Mouse (Mus musculus) limb, embryonic 11.5 days (tissue): ENCODE measurements around the gene Pfkfb3. TPM values are rescaled to one million over a fixed set of nuclear protein-coding genes. Genes with fewer than 3 reads are reported as not detected.

ENCODE experiments used
- ATAC-seq: fragments of 200-750 bp; cut with Nextera tagmentation; 2 replicates; pipeline ENCODE4 v1.8.0; 2017; ENCODE audit warnings: low read depth; ENCODE audit not compliant: insufficient number of reproducible peaks, low FRiP score, low TSS enrichment
- DNase-seq: peaks from one replicate; pipeline ENCODE4 v3.0.0-alpha.2; 2015; ENCODE audit warnings: low spot score
- H3K27ac ChIP-seq: fragments of 300-500 bp; sonication (generic); replicated peaks from 2 replicates; pipeline ENCODE4 v1.5.1; 2014; ENCODE audit warnings: low read depth, mild to moderate bottlenecking, low read length
- H3K27me3 ChIP-seq: fragments of 300-500 bp; sonication (generic); 2 replicates; pipeline ENCODE4 v1.6.1; 2014; ENCODE audit warnings: mild to moderate bottlenecking, low read length, mixed read lengths; ENCODE audit not compliant: control insufficient read depth, insufficient read depth
- H3K36me3 ChIP-seq: fragments of 300-500 bp; sonication (generic); 2 replicates; pipeline ENCODE4 v1.6.1; 2014; ENCODE audit warnings: mild to moderate bottlenecking, low read length, moderate library complexity, mixed read lengths; ENCODE audit not compliant: control insufficient read depth, insufficient read depth
- H3K4me1 ChIP-seq: fragments of 300-500 bp; sonication (generic); 2 replicates; pipeline ENCODE4 v1.6.1; 2014; ENCODE audit warnings: low read length, mixed read lengths; ENCODE audit not compliant: control insufficient read depth, insufficient read depth
- H3K4me2 ChIP-seq: fragments of 300-500 bp; sonication (generic); 2 replicates; pipeline ENCODE4 v1.6.1; 2014; ENCODE audit warnings: low read depth, mild to moderate bottlenecking, moderate library complexity; ENCODE audit not compliant: severe bottlenecking
- H3K4me3 ChIP-seq: fragments of 300-500 bp; sonication (generic); 2 replicates; pipeline ENCODE4 v1.5.1; 2014; ENCODE audit warnings: low read depth, low read length
- H3K9ac ChIP-seq: fragments of 300-500 bp; sonication (generic); 2 replicates; pipeline ENCODE4 v1.6.1; 2014; ENCODE audit warnings: mild to moderate bottlenecking, low read length
- H3K9me3 ChIP-seq: fragments of 300-500 bp; sonication (generic); 2 replicates; pipeline ENCODE4 v1.6.1; 2016; ENCODE audit warnings: low read length; ENCODE audit not compliant: control insufficient read depth
- WGBS: fragments of 180-500 bp; shearing (Covaris S2); extraction: QIAGEN DNeasy Blood & Tissue Kit; methylation state at CpG from one replicate; pipeline ENCODE4 v1.1.7; 2014; 5-methylcytosine and 5-hydroxymethylcytosine counted together
- polyA plus RNA-seq: library from polyadenylated mRNA; unstranded; fragments of >200 nt; fragmentation: Nextera tagmentation; extraction: Ambion mirVana; gene quantifications from 2 replicates; pipeline ENCODE4 v1.2.1, GENCODE M21; 2014

Gene Pfkfb3
- polyA plus RNA-seq, 1 experiment from 2014 or later = 11.7 TPM

GRCm38 (mm10) chr2:11491471-11491870, 62.4 kb downstream of the Pfkfb3 start:
- no peaks in the 10 kb centered on the region for H3K9me3 ChIP-seq
- H3K27ac ChIP-seq = no peak overlapping the region
- H3K4me1 ChIP-seq = no peaks in the 10 kb centered on the region
- no peak overlapping the region for H3K4me3 ChIP-seq
- ATAC-seq (no peak), DNase-seq (no peak)
- H3K9ac ChIP-seq = no peak overlapping the region
- no peaks in the 10 kb centered on the region for H3K27me3 ChIP-seq
- H3K36me3 ChIP-seq = peaks cover 7% of the 10 kb centered on the region; the same call in 1 of the 2 replicates
- 88% methylated on average over 3 of the region's 3 CpGs for WGBS
- H3K4me2 ChIP-seq = no peak overlapping the region

- Histone ChIP-seq H3K27ac (no peak overlapping the region), H3K4me2 (no peak overlapping the region), H3K4me1 (no peaks in the 10 kb centered on the region), H3K9ac (no peak overlapping the region), H3K4me3 (no peak overlapping the region), H3K36me3 (peaks cover 10% of the 10 kb centered on the region; the same call in 1 of the 2 replicates), H3K27me3 (no peaks in the 10 kb centered on the region), H3K9me3 (no peaks in the 10 kb centered on the region)
- no peak for ATAC-seq
- DNase-seq = no peak
- WGBS = 91% methylated on average over 4 of the region's 4 CpGs
Measured at GRCm38 (mm10) chr2:11490554-11490953, 63.3 kb downstream of the Pfkfb3 start.

- Histone ChIP-seq H3K27ac (no peak overlapping the region), H3K4me1 (no peaks in the 10 kb centered on the region), H3K27me3 (no peaks in the 10 kb centered on the region), H3K36me3 (peaks cover 21% of the 10 kb centered on the region; the same call in 1 of the 2 replicates), H3K9me3 (no peaks in the 10 kb centered on the region), H3K4me2 (no peak overlapping the region), H3K4me3 (no peak overlapping the region), H3K9ac (no peak overlapping the region)
- WGBS = 92% methylated on average over 4 of the region's 4 CpGs
- DNase-seq (no peak), ATAC-seq (no peak)
Measured at GRCm38 (mm10) chr2:11483226-11483625, 70.7 kb downstream of the Pfkfb3 start.

- no peak overlapping the region for H3K4me2 ChIP-seq
- H3K4me3 ChIP-seq = no peak overlapping the region
- WGBS = 88% methylated on average over 7 of the region's 7 CpGs
- peaks cover 18% of the 10 kb centered on the region; the same call in 1 of the 2 replicates for H3K36me3 ChIP-seq
- H3K27me3 ChIP-seq = no peaks in the 10 kb centered on the region
- ATAC-seq (no peak), DNase-seq (no peak)
- no peaks in the 10 kb centered on the region for H3K9me3 ChIP-seq
- H3K27ac ChIP-seq = no peak overlapping the region
- H3K9ac ChIP-seq = no peak overlapping the region
- H3K4me1 ChIP-seq = no peaks in the 10 kb centered on the region
Measured at GRCm38 (mm10) chr2:11482364-11482763, 71.5 kb downstream of the Pfkfb3 start.

GRCm38 (mm10) chr2:11478960-11479359, 74.9 kb downstream of the Pfkfb3 start:
- DNase-seq = no peak
- WGBS = 88% methylated on average over 2 of the region's 2 CpGs

GRCm38 (mm10) chr2:11475316-11475715, 78.6 kb downstream of the Pfkfb3 start:
- no peaks in the 10 kb centered on the region for H3K27me3 ChIP-seq
- H3K36me3 ChIP-seq = peaks cover 3% of the 10 kb centered on the region; the same call in 1 of the 2 replicates
- H3K9ac ChIP-seq = no peak overlapping the region
- no peak overlapping the region for H3K27ac ChIP-seq
- no peak for DNase-seq
- no peaks in the 10 kb centered on the region for H3K4me1 ChIP-seq
- H3K4me3 ChIP-seq = no peak overlapping the region
- ATAC-seq = no peak
- H3K9me3 ChIP-seq = no peaks in the 10 kb centered on the region
- H3K4me2 ChIP-seq = no peak overlapping the region
- 95% methylated on average over 7 of the region's 7 CpGs for WGBS

More at GRCm38 (mm10) chr2:11478960-11479359, 74.9 kb downstream of the Pfkfb3 start:
- Histone ChIP-seq H3K9ac (no peak overlapping the region), H3K4me1 (no peaks in the 10 kb centered on the region), H3K27me3 (no peaks in the 10 kb centered on the region), H3K4me2 (no peak overlapping the region), H3K27ac (no peak overlapping the region), H3K4me3 (no peak overlapping the region), H3K36me3 (peaks cover 9% of the 10 kb centered on the region; the same call in 1 of the 2 replicates), H3K9me3 (no peaks in the 10 kb centered on the region)
- ATAC-seq = no peak

- no peaks in the 10 kb centered on the region for H3K4me1 ChIP-seq
- H3K27ac ChIP-seq = no peak overlapping the region
- no peak overlapping the region for H3K4me3 ChIP-seq
- no peak for ATAC-seq
- H3K27me3 ChIP-seq = no peaks in the 10 kb centered on the region
- no peak overlapping the region for H3K9ac ChIP-seq
- H3K4me2 ChIP-seq = no peak overlapping the region
- H3K9me3 ChIP-seq = no peaks in the 10 kb centered on the region
- no peak for DNase-seq
- 77% methylated on average over 3 of the region's 3 CpGs for WGBS
- H3K36me3 ChIP-seq = no peaks in the 10 kb centered on the region
Measured at GRCm38 (mm10) chr2:11464661-11465099, 89.2 kb downstream of the Pfkfb3 start.

- WGBS = 85% methylated on average over 3 of the region's 3 CpGs
- H3K4me1 ChIP-seq = no peaks in the 10 kb centered on the region
- no peak overlapping the region for H3K27ac ChIP-seq
- no peaks in the 10 kb centered on the region for H3K27me3 ChIP-seq
- no peaks in the 10 kb centered on the region for H3K9me3 ChIP-seq
- no peak overlapping the region for H3K4me2 ChIP-seq
- DNase-seq (no peak), ATAC-seq (no peak)
- H3K9ac ChIP-seq = no peak overlapping the region
- no peaks in the 10 kb centered on the region for H3K36me3 ChIP-seq
- H3K4me3 ChIP-seq = no peak overlapping the region
Measured at GRCm38 (mm10) chr2:11460976-11461375, 92.9 kb downstream of the Pfkfb3 start.

- DNase-seq (no peak), ATAC-seq (no peak)
- no peaks in the 10 kb centered on the region for H3K9me3 ChIP-seq
- H3K4me2 ChIP-seq = no peak overlapping the region
- no peaks in the 10 kb centered on the region for H3K36me3 ChIP-seq
- H3K4me3 ChIP-seq = no peak overlapping the region
- H3K27ac ChIP-seq = no peak overlapping the region
- H3K4me1 ChIP-seq = no peaks in the 10 kb centered on the region
- H3K27me3 ChIP-seq = no peaks in the 10 kb centered on the region
- H3K9ac ChIP-seq = no peak overlapping the region
- WGBS = 84% methylated on average over 1 of the region's 1 CpGs
Measured at GRCm38 (mm10) chr2:11458494-11458893, 95.4 kb downstream of the Pfkfb3 start.
